Mouse (Mus musculus): ENCODE results near the gene Hspg2. TPM values are rescaled to one million over a fixed set of nuclear protein-coding genes. Genes with fewer than 3 reads are reported as not detected.

Gene Hspg2
- polyA plus RNA-seq, 1 experiment from 2014 or later: 56.3 TPM

DNA sequence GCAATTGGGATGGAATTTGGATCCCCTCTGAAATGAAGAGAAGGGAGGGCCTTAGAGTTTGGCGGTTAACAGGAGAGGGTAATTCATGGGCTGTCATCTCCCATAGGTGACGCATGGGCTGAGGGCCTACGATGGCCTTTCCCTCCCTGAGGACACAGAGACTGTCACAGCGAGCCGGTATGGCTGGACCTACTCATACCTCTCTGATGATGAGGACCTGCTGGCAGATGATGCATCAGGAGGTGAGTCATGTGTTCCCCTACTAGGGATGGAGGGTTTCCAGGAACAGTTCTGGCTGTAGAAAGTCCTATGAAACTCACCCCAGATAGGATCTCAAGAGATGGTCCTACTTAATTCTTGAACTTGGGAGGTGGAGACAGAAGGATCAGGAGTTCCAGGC is 32.4 kb downstream of the Hspg2 start:
- H3K4me1 ChIP-seq (ENCODE audit: control insufficient read depth, insufficient read depth, low read length): peaks cover 63% of the 10 kb centered on the region
- ATAC-seq (replicated peaks; ENCODE audit: extremely low read depth, insufficient read depth, low FRiP score): no peak
- H3K36me3 ChIP-seq (ENCODE audit: control insufficient read depth, insufficient read depth): peaks cover 31% of the 10 kb centered on the region
- H3K27me3 ChIP-seq (ENCODE audit: control insufficient read depth, insufficient read depth, low read length): no peaks in the 10 kb centered on the region
- 52% methylated on average over 5 of the region's 5 CpGs for WGBS
- H3K4me3 ChIP-seq (ENCODE audit: low read length): no peak overlapping the region
- 0 out of 2 replicates have a peak overlapping the region, but pooled peaks have one; percentile 53 for H3K9ac ChIP-seq (ENCODE audit: low read length)
- H3K9me3 ChIP-seq (replicated peaks; ENCODE audit: control insufficient read depth, low read length): no peaks in the 10 kb centered on the region
- H3K27ac ChIP-seq (ENCODE audit: low read length): 0 out of 2 replicates have a peak overlapping the region, but pooled peaks have one; percentile 52
- no peak overlapping the region for H3K4me2 ChIP-seq (ENCODE audit: low read depth, low read length)

DNA sequence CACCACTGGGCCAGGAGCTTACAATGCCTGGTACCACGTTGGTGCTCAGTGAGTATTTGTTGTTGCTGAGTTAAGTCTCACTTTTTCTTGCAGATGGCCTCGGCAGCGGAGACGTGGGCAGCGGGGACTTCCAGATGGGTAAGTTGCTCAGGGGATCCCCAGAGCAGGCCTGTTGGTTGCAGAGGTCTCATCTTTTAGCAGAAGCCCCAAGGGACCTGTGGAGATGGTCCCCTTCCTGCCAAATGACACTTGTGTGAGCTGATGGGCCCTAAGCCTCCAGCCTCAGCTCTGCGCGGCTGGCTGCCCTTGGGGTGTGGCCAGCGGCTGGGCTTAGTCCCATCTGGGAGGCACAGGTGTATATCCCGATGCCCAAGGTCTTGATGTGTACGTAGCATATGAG is 33.6 kb downstream of the Hspg2 start:
- no peak overlapping the region for H3K4me3 ChIP-seq (ENCODE audit: low read length)
- no peak overlapping the region for H3K4me2 ChIP-seq (ENCODE audit: low read depth, low read length)
- ATAC-seq (replicated peaks; ENCODE audit: extremely low read depth, insufficient read depth, low FRiP score): no peak
- H3K9ac ChIP-seq (ENCODE audit: low read length): no peak overlapping the region
- no peaks in the 10 kb centered on the region for H3K27me3 ChIP-seq (ENCODE audit: control insufficient read depth, insufficient read depth, low read length)
- 0 out of 2 replicates have a peak overlapping the region, but pooled peaks have one; percentile 10 for H3K27ac ChIP-seq (ENCODE audit: low read length)
- no peaks in the 10 kb centered on the region for H3K9me3 ChIP-seq (replicated peaks; ENCODE audit: control insufficient read depth, low read length)
- 89% methylated on average over 10 of the region's 10 CpGs for WGBS
- peaks cover 59% of the 10 kb centered on the region for H3K4me1 ChIP-seq (ENCODE audit: control insufficient read depth, insufficient read depth, low read length)
- H3K36me3 ChIP-seq (ENCODE audit: control insufficient read depth, insufficient read depth): peaks cover 31% of the 10 kb centered on the region

DNA sequence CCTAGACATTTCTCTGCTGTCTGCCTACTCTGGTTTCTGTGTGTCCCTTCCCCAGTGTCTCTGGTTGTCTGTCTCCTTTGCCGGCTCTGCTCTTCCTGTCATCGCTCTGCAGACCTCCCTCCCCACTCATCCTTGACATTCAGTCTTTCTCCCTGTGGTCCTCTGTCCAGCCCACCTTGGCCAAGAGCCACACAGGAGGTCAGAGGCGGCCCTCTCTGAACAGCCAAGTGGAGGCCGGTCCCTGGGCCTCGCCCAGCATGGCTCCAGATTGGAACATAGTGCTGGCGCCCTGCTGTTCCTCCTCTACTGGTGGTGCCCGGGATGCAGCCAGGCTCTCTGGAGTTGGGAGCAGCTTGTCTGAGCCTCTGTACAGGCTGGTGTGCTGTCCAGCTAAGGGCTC is 34.2 kb downstream of the Hspg2 start:
- 53% methylated on average over 7 of the region's 7 CpGs for WGBS
- Histone ChIP-seq H3K9me3 (replicated peaks; ENCODE audit: control insufficient read depth, low read length) (no peaks in the 10 kb centered on the region), H3K4me2 (ENCODE audit: low read depth, low read length) (no peak overlapping the region), H3K4me3 (ENCODE audit: low read length) (no peak overlapping the region), H3K9ac (ENCODE audit: low read length) (no peak overlapping the region), H3K27me3 (ENCODE audit: control insufficient read depth, insufficient read depth, low read length) (no peaks in the 10 kb centered on the region), H3K27ac (ENCODE audit: low read length) (no peak overlapping the region), H3K4me1 (ENCODE audit: control insufficient read depth, insufficient read depth, low read length) (peaks cover 53% of the 10 kb centered on the region), H3K36me3 (ENCODE audit: control insufficient read depth, insufficient read depth) (peaks cover 36% of the 10 kb centered on the region)
- no peak for ATAC-seq (replicated peaks; ENCODE audit: extremely low read depth, insufficient read depth, low FRiP score)

DNA sequence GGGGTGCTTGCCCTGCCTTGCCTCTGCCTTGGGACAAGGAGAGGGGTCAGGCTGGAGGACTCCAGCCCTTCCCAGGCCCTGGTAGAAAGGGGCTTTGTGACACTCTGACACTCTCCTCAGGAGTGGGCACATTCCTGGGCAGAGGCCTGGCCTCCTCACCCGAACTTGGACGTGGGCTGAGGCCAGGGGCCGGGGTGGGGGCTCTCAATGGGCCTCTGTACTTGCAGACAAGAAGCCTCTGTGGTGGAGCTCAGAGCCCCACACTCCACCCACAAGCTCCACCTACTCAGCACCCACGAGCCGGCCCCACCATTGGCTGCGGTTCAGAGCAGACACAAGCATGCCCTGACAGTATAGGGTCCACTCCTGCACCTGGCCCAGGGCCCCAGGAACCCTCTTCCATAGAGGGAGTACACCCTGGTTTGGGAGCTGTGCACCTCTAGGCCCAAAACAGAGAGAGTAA is 35.0 kb downstream of the Hspg2 start:
- Histone ChIP-seq H3K27me3 (ENCODE audit: control insufficient read depth, insufficient read depth, low read length) (no peaks in the 10 kb centered on the region), H3K4me3 (ENCODE audit: low read length) (no peak overlapping the region), H3K9ac (ENCODE audit: low read length) (no peak overlapping the region), H3K9me3 (replicated peaks; ENCODE audit: control insufficient read depth, low read length) (no peaks in the 10 kb centered on the region), H3K36me3 (ENCODE audit: control insufficient read depth, insufficient read depth) (peaks cover 43% of the 10 kb centered on the region), H3K27ac (ENCODE audit: low read length) (0 out of 2 replicates have a peak overlapping the region, but pooled peaks have one; percentile 9), H3K4me1 (ENCODE audit: control insufficient read depth, insufficient read depth, low read length) (peaks cover 46% of the 10 kb centered on the region), H3K4me2 (ENCODE audit: low read depth, low read length) (no peak overlapping the region)
- no peak for ATAC-seq (replicated peaks; ENCODE audit: extremely low read depth, insufficient read depth, low FRiP score)
- 64% methylated on average over 6 of the region's 6 CpGs for whole genome bisulfite sequencing

DNA sequence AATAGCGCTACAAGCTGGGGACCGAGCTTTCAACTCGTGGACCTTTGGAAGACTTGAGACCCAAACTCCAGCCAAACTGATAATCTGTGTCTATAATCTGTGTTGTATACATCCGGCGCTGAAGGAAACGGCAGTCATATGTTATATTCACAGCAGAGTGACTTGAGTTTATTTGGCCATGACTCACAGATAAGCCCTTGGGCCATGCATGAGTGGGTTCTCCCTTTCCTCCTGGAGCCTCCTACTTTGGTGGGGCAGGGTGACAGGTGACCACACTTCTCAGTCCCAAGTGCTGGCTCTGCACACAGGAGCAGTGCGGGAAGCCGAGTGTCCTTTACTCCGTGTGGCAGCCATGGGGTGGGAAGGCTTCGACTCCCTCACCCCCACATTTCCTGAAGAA is 38.1 kb downstream of the Hspg2 start:
- Histone ChIP-seq H3K9ac (ENCODE audit: low read length) (no peak overlapping the region), H3K9me3 (replicated peaks; ENCODE audit: control insufficient read depth, low read length) (no peaks in the 10 kb centered on the region), H3K4me3 (ENCODE audit: low read length) (no peak overlapping the region), H3K27ac (ENCODE audit: low read length) (no peak overlapping the region), H3K4me1 (ENCODE audit: control insufficient read depth, insufficient read depth, low read length) (peaks cover 20% of the 10 kb centered on the region), H3K36me3 (ENCODE audit: control insufficient read depth, insufficient read depth) (peaks cover 68% of the 10 kb centered on the region), H3K27me3 (ENCODE audit: control insufficient read depth, insufficient read depth, low read length) (no peaks in the 10 kb centered on the region), H3K4me2 (ENCODE audit: low read depth, low read length) (no peak overlapping the region)
- 71% methylated on average over 10 of the region's 10 CpGs for WGBS
- no peak for ATAC-seq (replicated peaks; ENCODE audit: extremely low read depth, insufficient read depth, low FRiP score)

DNA sequence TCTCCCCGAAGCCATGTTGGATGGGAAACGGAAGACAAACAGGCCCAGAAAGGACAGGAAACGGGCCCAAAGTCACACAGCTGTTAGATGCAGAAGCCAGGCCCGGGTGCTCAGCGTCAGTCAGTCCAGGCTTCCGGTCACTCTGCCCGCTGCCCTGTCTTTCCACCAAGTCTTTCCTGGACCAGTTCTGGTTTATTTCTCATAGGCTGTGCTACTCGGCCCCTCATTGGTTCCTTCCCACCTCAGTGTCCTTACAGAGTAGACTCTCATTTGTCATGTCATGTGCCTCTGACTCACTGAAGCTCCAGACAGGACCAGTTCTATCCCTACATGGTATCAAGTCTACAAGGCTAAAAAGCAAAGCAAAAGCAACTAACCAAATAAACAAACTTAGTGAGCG is 41.0 kb downstream of the Hspg2 start:
- ATAC-seq (replicated peaks; ENCODE audit: extremely low read depth, insufficient read depth, low FRiP score): no peak
- Histone ChIP-seq H3K9me3 (replicated peaks; ENCODE audit: control insufficient read depth, low read length) (no peaks in the 10 kb centered on the region), H3K27me3 (ENCODE audit: control insufficient read depth, insufficient read depth, low read length) (no peaks in the 10 kb centered on the region), H3K4me1 (ENCODE audit: control insufficient read depth, insufficient read depth, low read length) (0 out of 2 replicates have a peak, but pooled peaks cover 3% of the 10 kb centered on the region), H3K27ac (ENCODE audit: low read length) (peak overlapping the region; percentile 35; the same call in 1 of the 2 replicates), H3K4me2 (ENCODE audit: low read depth, low read length) (no peak overlapping the region), H3K36me3 (ENCODE audit: control insufficient read depth, insufficient read depth) (peaks cover 70% of the 10 kb centered on the region), H3K4me3 (ENCODE audit: low read length) (no peak overlapping the region), H3K9ac (ENCODE audit: low read length) (no peak overlapping the region)
- WGBS: 73% methylated on average over 9 of the region's 9 CpGs

DNA sequence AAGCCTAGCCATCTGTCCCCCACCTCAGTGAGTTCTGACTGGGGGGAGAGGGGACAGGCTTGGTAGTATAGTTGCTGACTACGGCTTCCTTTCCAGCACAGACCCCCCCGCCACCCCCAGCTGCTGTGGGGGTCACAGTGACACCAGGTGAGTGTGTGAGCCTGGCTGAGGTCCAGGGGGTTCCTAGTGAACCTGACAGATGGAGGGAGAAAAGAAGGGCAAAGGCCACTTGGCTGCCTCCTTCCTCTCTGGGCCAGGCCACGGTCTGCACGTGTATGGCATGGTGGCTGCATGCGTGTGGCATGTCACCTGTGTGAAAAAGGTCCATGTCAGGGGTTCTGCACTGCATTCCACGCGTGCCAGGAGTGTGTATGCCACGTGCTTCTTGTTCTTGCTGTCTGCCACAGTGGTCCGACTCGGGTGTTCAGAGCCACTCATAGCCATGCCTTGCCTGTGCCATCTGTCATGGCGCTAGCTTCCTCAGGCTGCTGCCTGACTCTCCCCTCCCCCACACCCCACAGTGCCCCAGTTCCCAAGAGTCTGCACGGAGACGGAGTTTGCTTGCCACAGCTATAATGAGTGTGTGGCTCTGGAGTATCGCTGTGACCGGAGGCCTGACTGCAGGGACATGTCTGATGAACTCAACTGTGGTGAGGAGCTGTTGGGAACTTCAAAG is 41.6 kb downstream of the Hspg2 start:
- Histone ChIP-seq H3K9me3 (replicated peaks; ENCODE audit: control insufficient read depth, low read length) (no peaks in the 10 kb centered on the region), H3K9ac (ENCODE audit: low read length) (no peak overlapping the region), H3K27ac (ENCODE audit: low read length) (no peak overlapping the region), H3K4me1 (ENCODE audit: control insufficient read depth, insufficient read depth, low read length) (0 out of 2 replicates have a peak, but pooled peaks cover 3% of the 10 kb centered on the region), H3K4me2 (ENCODE audit: low read depth, low read length) (no peak overlapping the region), H3K36me3 (ENCODE audit: control insufficient read depth, insufficient read depth) (peaks cover 70% of the 10 kb centered on the region), H3K27me3 (ENCODE audit: control insufficient read depth, insufficient read depth, low read length) (no peaks in the 10 kb centered on the region), H3K4me3 (ENCODE audit: low read length) (no peak overlapping the region)
- ATAC-seq (replicated peaks; ENCODE audit: extremely low read depth, insufficient read depth, low FRiP score): 0 out of 2 replicates have a peak, but pooled peaks have one; percentile 24
- 85% methylated on average over 15 of the region's 15 CpGs for WGBS

DNA sequence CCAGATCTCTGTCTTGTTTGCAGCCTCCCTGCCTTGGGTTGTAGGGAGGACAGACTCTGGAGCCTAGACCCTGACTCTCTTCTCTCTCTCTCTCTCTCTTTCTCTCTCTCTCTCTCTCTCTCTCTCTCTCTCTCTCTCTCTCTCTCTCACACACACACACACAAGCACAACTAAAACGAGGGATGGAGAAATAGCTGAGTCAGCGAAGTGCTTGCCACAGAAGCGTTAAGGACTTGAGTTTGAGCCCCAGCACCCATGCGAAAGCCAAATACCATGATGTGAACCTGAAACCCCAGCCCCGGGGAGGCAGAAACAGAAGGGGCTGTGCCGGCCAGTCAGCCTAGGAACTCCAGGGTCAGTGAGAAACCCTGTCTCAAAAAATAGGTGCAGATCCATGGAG is 44.3 kb downstream of the Hspg2 start:
- 81% methylated on average over 6 of the region's 6 CpGs for WGBS
- Histone ChIP-seq H3K4me3 (ENCODE audit: low read length) (no peak overlapping the region), H3K27ac (ENCODE audit: low read length) (no peak overlapping the region), H3K4me1 (ENCODE audit: control insufficient read depth, insufficient read depth, low read length) (0 out of 2 replicates have a peak, but pooled peaks cover 3% of the 10 kb centered on the region), H3K36me3 (ENCODE audit: control insufficient read depth, insufficient read depth) (peaks cover 85% of the 10 kb centered on the region), H3K9ac (ENCODE audit: low read length) (no peak overlapping the region), H3K9me3 (replicated peaks; ENCODE audit: control insufficient read depth, low read length) (no peaks in the 10 kb centered on the region), H3K27me3 (ENCODE audit: control insufficient read depth, insufficient read depth, low read length) (no peaks in the 10 kb centered on the region), H3K4me2 (ENCODE audit: low read depth, low read length) (no peak overlapping the region)
- ATAC-seq (replicated peaks; ENCODE audit: extremely low read depth, insufficient read depth, low FRiP score): no peak

DNA sequence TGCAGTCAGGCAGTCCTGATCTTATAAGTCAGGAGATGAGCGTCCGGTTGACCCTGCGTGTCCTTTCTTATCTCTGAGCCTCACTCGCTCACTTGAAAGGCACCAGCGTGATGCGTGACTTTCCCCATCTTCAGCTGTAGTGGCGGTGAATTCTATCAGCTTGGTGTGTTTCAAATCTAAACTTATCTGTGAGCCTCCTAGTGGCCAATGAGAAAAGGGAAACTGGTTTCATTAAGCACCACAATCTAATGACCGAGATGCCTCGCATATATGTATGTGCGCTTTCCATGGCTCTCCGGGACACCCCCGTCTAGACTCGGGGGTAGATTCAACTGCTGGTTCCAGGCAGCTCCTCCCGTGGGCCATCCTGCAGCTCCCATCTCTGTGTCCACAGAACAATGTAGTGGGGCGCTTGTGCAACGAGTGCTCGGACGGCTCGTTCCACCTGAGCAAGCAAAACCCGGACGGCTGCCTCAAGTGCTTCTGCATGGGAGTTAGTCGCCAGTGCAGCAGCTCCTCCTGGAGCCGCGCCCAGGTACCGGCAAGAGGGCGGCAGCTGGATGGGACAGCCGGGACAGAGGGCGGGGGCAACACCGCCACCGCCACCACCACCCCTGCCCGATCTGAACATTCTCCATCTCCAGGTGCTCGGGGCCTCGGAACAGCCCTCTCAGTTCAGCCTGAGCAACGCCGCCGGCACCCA is 49.6 kb downstream of the Hspg2 start:
- Histone ChIP-seq H3K4me3 (ENCODE audit: low read length) (no peak overlapping the region), H3K27me3 (ENCODE audit: control insufficient read depth, insufficient read depth, low read length) (no peaks in the 10 kb centered on the region), H3K4me1 (ENCODE audit: control insufficient read depth, insufficient read depth, low read length) (no peaks in the 10 kb centered on the region), H3K4me2 (ENCODE audit: low read depth, low read length) (no peak overlapping the region), H3K36me3 (ENCODE audit: control insufficient read depth, insufficient read depth) (peaks cover 83% of the 10 kb centered on the region), H3K9ac (ENCODE audit: low read length) (no peak overlapping the region), H3K9me3 (replicated peaks; ENCODE audit: control insufficient read depth, low read length) (no peaks in the 10 kb centered on the region), H3K27ac (ENCODE audit: low read length) (no peak overlapping the region)
- ATAC-seq (replicated peaks; ENCODE audit: extremely low read depth, insufficient read depth, low FRiP score): no peak
- 74% methylated on average over 36 of the region's 36 CpGs for WGBS

All from heart, embryonic 16.5 days (tissue).